Mouse (Mus musculus) lung, embryonic 16.5 days (tissue): ENCODE data around the gene Wwox. TPM values are rescaled to one million over a fixed set of nuclear protein-coding genes. Genes with fewer than 3 reads are reported as not detected.

Source experiments
- ATAC-seq: fragments of 200-750 bp; cut with Nextera tagmentation; 2 replicates; pipeline ENCODE4 v1.8.0; 2017; ENCODE audit warnings: low read depth, mild to moderate bottlenecking, moderate library complexity
- H3K27ac ChIP-seq: fragments of 300-500 bp; sonication (generic); 2 replicates; pipeline ENCODE4 v1.5.1; 2014; ENCODE audit warnings: mild to moderate bottlenecking, control low read depth, low read length
- H3K27me3 ChIP-seq: fragments of 300-500 bp; sonication (generic); 2 replicates; pipeline ENCODE4 v1.6.1; 2014; ENCODE audit warnings: low read depth, low read length, mixed read lengths; ENCODE audit not compliant: control insufficient read depth, insufficient read depth
- H3K36me3 ChIP-seq: fragments of 300-500 bp; sonication (generic); 2 replicates; pipeline ENCODE4 v1.6.1; 2014; ENCODE audit warnings: low read length; ENCODE audit not compliant: control insufficient read depth, insufficient read depth
- H3K4me1 ChIP-seq: fragments of 300-500 bp; sonication (generic); replicated peaks from 2 replicates; pipeline ENCODE4 v1.6.1; 2014; ENCODE audit warnings: low read length, mixed read lengths; ENCODE audit not compliant: control insufficient read depth, insufficient read depth
- H3K4me2 ChIP-seq: fragments of 300-500 bp; sonication (generic); 2 replicates; pipeline ENCODE4 v1.6.1; 2014; ENCODE audit warnings: low read depth, low read length, control low read depth
- H3K4me3 ChIP-seq: fragments of 300-500 bp; sonication (generic); 2 replicates; pipeline ENCODE4 v1.5.1; 2014; ENCODE audit warnings: mild to moderate bottlenecking, low read length, control low read depth
- H3K9ac ChIP-seq: fragments of 300-500 bp; sonication (generic); 2 replicates; pipeline ENCODE4 v1.6.1; 2014; ENCODE audit warnings: low read length, control low read depth
- H3K9me3 ChIP-seq: fragments of 300-500 bp; sonication (generic); 2 replicates; pipeline ENCODE4 v1.6.1; 2016; ENCODE audit warnings: low read length; ENCODE audit not compliant: control insufficient read depth
- WGBS: fragments of 180-500 bp; shearing (Covaris S2); extraction: QIAGEN DNeasy Blood & Tissue Kit; methylation state at CpG from one replicate; pipeline ENCODE4 v1.1.7; 2014; 5-methylcytosine and 5-hydroxymethylcytosine counted together
- polyA plus RNA-seq: library from polyadenylated mRNA; unstranded; fragments of >200 nt; fragmentation: Nextera tagmentation; extraction: Ambion mirVana; gene quantifications from 2 replicates; pipeline ENCODE4 v1.2.1, GENCODE M21; 2015

Gene Wwox
- polyA plus RNA-seq, 1 experiment from 2014 or later: 20.2 TPM

DNA sequence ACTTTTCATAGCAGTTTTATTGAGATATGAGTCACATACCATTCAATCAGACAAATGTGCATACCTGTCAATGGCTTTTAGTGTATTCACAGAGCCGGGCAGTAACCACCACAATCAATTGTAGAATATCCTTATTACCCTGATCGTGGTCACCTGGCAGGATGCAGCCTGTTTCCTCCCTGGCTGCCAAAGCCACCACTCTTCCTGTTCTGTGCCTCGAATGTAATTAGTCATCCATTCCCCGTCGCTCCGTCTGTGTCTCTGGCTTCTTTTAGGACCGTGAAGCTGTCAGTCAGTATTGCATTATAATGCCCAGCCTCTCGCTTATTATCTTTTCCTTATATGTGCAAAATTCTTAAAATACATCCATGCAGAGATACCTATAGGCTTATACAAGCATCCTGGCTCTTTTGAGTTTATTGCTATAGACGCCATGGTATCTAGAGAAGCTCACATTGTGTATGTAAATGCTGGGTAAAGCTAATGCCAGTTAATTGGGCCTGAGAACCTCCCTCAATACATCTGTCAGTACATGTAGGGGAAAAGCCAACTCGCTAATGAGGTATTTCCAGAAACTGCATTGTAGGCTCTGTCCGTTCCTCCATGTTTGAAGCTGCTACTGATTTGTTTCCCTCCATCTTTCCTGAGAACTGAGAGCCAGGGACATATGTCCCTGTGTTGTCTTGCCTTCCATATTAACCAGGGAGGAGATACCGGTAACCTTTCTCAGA is 303.9 kb downstream of the Wwox start:
- 66% methylated on average over 12 of the region's 12 CpGs for WGBS
- Histone ChIP-seq H3K27ac (no peak overlapping the region), H3K4me3 (no peak overlapping the region), H3K9ac (no peak overlapping the region), H3K36me3 (peaks cover 3% of the 10 kb centered on the region; the same call in 1 of the 2 replicates), H3K9me3 (peaks cover 9% of the 10 kb centered on the region), H3K4me2 (no peak overlapping the region), H3K4me1 (no peaks in the 10 kb centered on the region; the same call in 1 of the 2 replicates), H3K27me3 (no peaks in the 10 kb centered on the region)
- ATAC-seq: no peak

DNA sequence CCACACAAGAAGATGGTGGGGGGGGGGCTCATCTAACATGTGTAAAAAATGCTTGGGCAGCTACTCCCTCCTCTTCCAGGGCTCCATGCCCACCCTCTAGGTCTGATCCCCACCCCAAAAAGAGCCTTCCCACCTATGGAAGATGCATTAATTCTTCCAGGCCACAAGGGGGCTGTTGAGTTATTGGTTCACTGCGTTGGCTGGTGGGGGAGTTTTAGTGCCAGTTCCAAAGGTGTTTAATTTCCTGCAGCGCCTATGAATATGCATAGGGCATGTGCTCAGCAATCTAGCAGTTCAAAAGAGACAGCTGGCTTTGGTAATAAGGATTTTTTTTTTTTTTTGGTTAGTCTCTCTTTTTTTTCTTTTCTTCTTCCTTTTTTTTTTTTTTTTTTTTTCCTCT is 306.9 kb downstream of the Wwox start:
- Histone ChIP-seq H3K27me3 (no peaks in the 10 kb centered on the region), H3K9ac (no peak overlapping the region), H3K4me1 (peaks cover 3% of the 10 kb centered on the region), H3K4me2 (no peak overlapping the region), H3K4me3 (no peak overlapping the region), H3K36me3 (no peaks in the 10 kb centered on the region), H3K27ac (no peak overlapping the region), H3K9me3 (no peaks in the 10 kb centered on the region)
- WGBS: 66% methylated on average over 2 of the region's 2 CpGs
- no peak for ATAC-seq

DNA sequence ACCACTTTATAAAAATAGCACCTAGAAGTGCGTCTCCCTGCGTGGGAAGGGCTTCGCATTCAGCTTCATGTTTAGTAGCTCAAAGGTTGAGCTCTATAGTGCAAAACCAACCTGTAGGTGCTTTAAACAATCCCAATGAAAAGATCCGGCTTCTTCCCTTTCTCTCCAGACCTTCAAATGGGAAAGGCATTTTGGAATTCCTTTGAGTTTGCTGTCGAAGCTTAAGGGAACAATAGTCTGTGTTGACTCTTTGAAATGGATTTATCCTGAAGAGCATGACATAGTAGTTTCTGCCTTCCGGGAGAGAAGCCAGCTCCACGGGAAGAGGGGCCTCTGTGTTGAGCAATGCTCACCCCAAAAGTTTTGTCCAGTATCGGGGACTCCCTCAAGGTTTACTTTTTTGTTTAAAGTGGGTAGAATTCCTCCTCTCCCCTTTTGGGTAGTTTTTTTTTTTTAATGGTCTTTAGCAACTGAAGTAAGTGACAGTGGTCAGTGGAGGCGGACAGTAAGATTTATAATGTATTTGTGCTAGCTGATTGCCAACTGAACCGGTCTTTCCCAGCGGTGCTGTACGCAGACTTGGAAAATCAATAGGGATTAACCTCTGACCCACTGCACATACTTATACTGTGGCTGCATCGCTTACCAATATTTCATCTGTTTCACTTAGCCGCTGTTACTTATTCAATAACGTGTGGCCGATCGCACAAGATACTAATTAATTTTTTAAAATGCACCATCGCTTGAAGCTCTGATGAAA is 312.1 kb downstream of the Wwox start:
- no peak for ATAC-seq
- H3K36me3 ChIP-seq: no peaks in the 10 kb centered on the region
- no peaks in the 10 kb centered on the region for H3K9me3 ChIP-seq
- no peak overlapping the region for H3K4me3 ChIP-seq
- H3K27me3 ChIP-seq: no peaks in the 10 kb centered on the region
- no peak overlapping the region for H3K9ac ChIP-seq
- H3K27ac ChIP-seq: no peak overlapping the region
- H3K4me2 ChIP-seq: no peak overlapping the region
- peaks cover 5% of the 10 kb centered on the region for H3K4me1 ChIP-seq
- 54% methylated on average over 18 of the region's 18 CpGs for WGBS

DNA sequence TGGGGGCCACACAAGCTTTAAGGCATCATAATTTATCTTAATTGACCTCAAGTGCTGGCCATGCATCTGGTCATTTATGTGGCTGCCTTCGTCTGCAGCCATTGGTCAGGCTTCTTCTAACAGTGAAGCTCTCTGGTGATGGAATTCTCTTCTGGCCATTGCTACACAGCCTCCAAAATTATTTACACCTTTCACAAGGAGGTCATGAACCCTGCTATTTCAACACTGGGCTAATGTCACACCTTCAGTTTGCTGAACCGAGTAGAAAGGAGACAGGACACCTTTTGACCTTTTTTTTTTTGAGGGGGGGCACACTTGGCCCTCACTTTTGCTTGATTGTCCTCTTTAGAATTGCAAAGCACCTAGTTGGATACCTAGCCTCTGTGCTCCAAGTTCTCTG is 320.2 kb downstream of the Wwox start:
- WGBS: 54% methylated on average over 2 of the region's 2 CpGs
- Histone ChIP-seq H3K9ac (no peak overlapping the region), H3K9me3 (no peaks in the 10 kb centered on the region), H3K36me3 (no peaks in the 10 kb centered on the region), H3K27me3 (no peaks in the 10 kb centered on the region), H3K4me2 (no peak overlapping the region), H3K27ac (no peak overlapping the region), H3K4me3 (no peak overlapping the region), H3K4me1 (no peaks in the 10 kb centered on the region; the same call in 1 of the 2 replicates)
- no peak for ATAC-seq

DNA sequence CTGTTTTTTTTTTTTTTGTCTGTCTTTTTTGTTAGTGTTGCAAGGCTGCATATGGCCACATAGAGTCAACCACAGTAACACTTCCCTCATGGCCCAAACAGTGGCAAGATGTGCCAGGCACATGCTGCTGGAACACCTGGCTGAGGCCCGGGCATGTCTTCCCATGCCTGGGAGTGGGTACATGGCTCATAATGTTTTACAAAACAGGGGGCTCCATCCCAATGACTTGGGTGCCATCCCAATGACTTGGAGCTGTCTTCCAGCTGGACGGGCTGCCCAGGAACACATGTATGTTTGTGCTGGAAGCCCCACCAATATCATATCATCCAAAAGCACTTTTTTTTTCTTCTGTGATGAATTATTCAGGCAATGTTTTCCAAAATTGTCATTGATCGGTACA is 329.1 kb downstream of the Wwox start:
- H3K4me1 ChIP-seq: peaks cover 17% of the 10 kb centered on the region
- no peaks in the 10 kb centered on the region for H3K9me3 ChIP-seq
- H3K27me3 ChIP-seq: no peaks in the 10 kb centered on the region
- WGBS: 83% methylated on average over 3 of the region's 3 CpGs
- H3K9ac ChIP-seq: no peak overlapping the region
- no peak overlapping the region for H3K4me3 ChIP-seq
- no peak overlapping the region for H3K4me2 ChIP-seq
- H3K27ac ChIP-seq: no peak overlapping the region
- H3K36me3 ChIP-seq: no peaks in the 10 kb centered on the region
- ATAC-seq: no peak

DNA sequence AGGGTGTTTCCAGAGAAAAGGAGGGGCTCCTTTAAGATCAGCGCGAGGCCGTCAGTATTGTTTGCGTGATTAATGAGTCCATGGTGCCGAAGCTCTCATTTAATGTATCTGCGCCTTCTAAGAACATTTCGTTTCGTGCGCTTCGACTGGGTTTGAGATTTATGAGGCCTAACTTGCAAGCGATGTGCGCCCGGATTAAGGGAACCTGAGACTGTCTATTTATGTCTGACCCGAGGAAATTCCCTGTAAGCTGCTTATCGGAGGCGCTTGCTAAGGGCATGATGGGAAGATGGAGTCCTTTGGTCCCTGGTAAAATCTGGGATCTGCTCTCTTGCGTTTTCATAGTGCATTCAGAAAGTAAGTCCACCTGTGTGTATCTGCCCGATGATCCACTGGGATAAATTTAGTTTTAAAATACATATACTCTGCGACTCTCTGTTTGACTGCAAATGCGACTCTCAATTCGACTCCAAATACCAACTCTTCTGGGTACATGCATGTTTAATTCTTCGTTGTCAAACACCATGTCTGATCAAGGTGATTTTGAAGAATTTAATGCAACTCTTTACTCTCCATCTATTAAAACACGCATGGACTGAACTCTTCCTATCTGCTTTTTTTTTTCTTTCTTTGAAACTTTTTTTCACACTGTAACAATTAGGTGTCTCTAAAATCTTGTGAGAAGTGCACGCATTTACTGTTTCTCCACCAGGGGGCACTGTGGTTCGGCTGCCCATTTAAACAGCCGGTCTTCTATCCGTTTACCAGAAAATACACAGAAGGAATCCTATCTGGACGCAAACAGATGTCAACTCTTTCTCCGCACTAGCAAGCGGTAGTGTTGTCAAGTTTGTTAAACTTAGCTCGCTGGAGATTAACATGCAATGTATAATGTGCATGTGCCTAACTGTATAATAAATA is 331.7 kb downstream of the Wwox start:
- Histone ChIP-seq H3K27ac (no peak overlapping the region), H3K4me3 (no peak overlapping the region), H3K9ac (0 out of 2 replicates have a peak overlapping the region, but pooled peaks have one; percentile 9), H3K36me3 (no peaks in the 10 kb centered on the region), H3K4me1 (peaks cover 24% of the 10 kb centered on the region), H3K4me2 (no peak overlapping the region), H3K27me3 (no peaks in the 10 kb centered on the region), H3K9me3 (no peaks in the 10 kb centered on the region)
- no peak for ATAC-seq
- WGBS: 44% methylated on average over 31 of the region's 31 CpGs

DNA sequence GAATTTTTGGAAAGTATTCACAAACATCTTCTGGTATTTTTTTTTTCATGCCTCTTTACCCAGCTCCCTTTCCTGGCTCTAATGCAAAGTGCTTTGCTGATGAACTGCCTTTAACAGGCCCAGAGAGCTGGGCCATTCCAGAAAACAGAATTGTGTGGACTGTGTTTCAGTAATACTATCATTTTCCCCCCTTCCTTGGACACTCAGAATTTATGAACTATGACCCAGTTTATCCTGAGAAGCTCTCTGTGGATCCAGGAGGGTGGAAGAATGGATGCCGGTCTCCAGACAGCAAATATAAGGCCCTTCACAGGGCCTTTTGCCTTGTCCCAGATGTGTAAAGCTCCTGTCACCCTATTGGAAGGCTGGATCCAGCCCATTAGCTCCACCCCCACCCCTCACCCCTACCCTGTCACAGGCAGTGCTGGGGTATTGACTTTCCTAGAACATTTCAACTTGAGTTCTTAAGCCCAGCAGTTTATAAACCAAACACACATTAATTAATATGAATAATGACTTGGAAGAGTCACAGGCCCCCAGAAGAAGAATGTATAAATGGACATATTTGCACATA is 332.9 kb downstream of the Wwox start:
- H3K9ac ChIP-seq: no peak overlapping the region
- 41% methylated on average over 1 of the region's 1 CpGs for WGBS
- peak; percentile 51 for ATAC-seq
- H3K4me1 ChIP-seq: peaks cover 30% of the 10 kb centered on the region
- no peaks in the 10 kb centered on the region for H3K36me3 ChIP-seq
- no peaks in the 10 kb centered on the region for H3K27me3 ChIP-seq
- H3K27ac ChIP-seq: peak overlapping the region; percentile 91
- H3K4me3 ChIP-seq: no peak overlapping the region
- H3K4me2 ChIP-seq: no peak overlapping the region
- H3K9me3 ChIP-seq: no peaks in the 10 kb centered on the region

DNA sequence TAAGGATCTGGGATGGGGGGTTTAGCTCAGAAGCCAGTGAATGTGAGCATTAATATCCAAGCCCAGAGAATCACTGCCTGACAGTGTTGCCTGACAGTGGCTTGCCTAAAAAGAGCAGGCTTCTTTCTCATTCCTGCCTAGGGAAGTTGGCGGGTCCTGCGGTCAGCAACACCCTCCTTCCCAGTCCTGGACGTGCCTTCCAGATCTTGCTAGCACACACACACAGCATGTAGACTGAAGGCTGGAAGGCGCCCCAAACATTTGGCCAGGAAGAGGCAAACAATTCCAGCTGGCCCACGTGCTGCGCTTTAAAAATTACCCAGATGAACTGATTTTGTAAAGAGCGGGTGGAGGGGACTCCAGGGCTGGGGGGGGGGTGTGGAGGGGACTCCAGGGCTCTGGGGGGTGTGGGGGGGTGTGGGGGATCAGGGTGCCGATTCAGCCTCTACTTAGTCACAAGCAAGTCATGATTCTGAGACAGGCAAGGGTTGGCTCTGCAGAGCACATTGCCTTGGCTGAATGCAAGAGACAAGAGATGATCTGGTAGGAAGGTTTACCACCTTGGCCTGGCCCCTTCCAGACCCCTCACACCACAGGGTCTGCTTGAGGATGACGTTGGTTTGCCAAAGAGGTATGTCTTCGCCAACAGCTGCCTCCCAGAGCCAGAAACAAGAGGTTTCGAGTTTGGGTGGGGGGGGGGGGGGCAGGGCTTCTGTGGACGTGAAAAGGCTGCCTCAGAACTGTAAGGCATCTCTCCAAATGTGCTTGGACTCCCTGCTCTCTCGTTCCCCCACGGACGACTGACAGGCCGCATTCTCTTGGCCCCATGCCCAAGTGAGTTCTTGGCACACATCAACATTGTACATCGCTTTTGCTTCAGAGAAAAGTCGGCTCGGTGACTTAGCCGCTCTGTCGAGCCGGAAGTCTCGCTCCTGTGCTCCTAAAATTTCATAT is 334.3 kb downstream of the Wwox start:
- H3K4me3 ChIP-seq: no peak overlapping the region
- peaks cover 28% of the 10 kb centered on the region for H3K4me1 ChIP-seq
- no peaks in the 10 kb centered on the region for H3K27me3 ChIP-seq
- no peaks in the 10 kb centered on the region for H3K36me3 ChIP-seq
- H3K4me2 ChIP-seq: peak overlapping the region; percentile 34
- H3K9ac ChIP-seq: peak overlapping the region; percentile 50
- H3K27ac ChIP-seq: peak overlapping the region; percentile 91
- peak; percentile 90 for ATAC-seq
- no peaks in the 10 kb centered on the region for H3K9me3 ChIP-seq
- WGBS: 20% methylated on average over 23 of the region's 23 CpGs
